Mouse (Mus musculus) hindbrain, embryonic 15.5 days (tissue): ENCODE measurements around the gene Nfx1. TPM values are rescaled to one million over a fixed set of nuclear protein-coding genes. Genes with fewer than 3 reads are reported as not detected.
A peak's percentile ranks its signal among the peaks of the same experiment; 100 is the strongest.

Experiments
- ATAC-seq: fragments of 200-750 bp; cut with Nextera tagmentation; 2 replicates; pipeline ENCODE4 v1.8.0; 2017; ENCODE audit warnings: low read depth, moderate number of reproducible peaks, moderate TSS enrichment; ENCODE audit not compliant: low FRiP score
- H3K27ac ChIP-seq: fragments of 300-500 bp; sonication (generic); replicated peaks from 2 replicates; pipeline ENCODE4 v1.5.1; 2015; ENCODE audit warnings: mild to moderate bottlenecking, inconsistent platforms
- H3K27me3 ChIP-seq: fragments of 300-500 bp; sonication (generic); 2 replicates; pipeline ENCODE4 v1.6.1; 2015; ENCODE audit warnings: control low read depth, inconsistent platforms
- H3K36me3 ChIP-seq: fragments of 300-500 bp; sonication (generic); 2 replicates; pipeline ENCODE4 v1.6.1; 2015; ENCODE audit warnings: control low read depth, inconsistent platforms
- H3K4me1 ChIP-seq: fragments of 300-500 bp; sonication (generic); replicated peaks from 2 replicates; pipeline ENCODE4 v1.6.1; 2015; ENCODE audit warnings: control low read depth, inconsistent platforms
- H3K4me2 ChIP-seq: fragments of 300-500 bp; sonication (generic); 2 replicates; pipeline ENCODE4 v1.6.1; 2015; ENCODE audit warnings: moderate library complexity, mild to moderate bottlenecking, inconsistent platforms
- H3K4me3 ChIP-seq: fragments of 300-500 bp; sonication (generic); 2 replicates; pipeline ENCODE4 v1.5.1; 2015; ENCODE audit warnings: mild to moderate bottlenecking, inconsistent platforms
- H3K9ac ChIP-seq: fragments of 300-500 bp; sonication (generic); 2 replicates; pipeline ENCODE4 v1.6.1; 2015; ENCODE audit warnings: inconsistent platforms
- H3K9me3 ChIP-seq: fragments of 300-500 bp; sonication (generic); 2 replicates; pipeline ENCODE4 v1.6.1; 2016; ENCODE audit warnings: control low read depth, inconsistent platforms
- WGBS: fragments of 180-500 bp; shearing (Covaris S2); methylation state at CpG from one replicate; pipeline ENCODE4 v1.1.7; 2015; 5-methylcytosine and 5-hydroxymethylcytosine counted together
- polyA plus RNA-seq: library from polyadenylated mRNA; unstranded; fragments of >200 nt; fragmentation: Nextera tagmentation; extraction: Ambion mirVana; gene quantifications from 2 replicates; pipeline ENCODE4 v1.2.1, GENCODE M21; 2015

Nfx1 gene
- polyA plus RNA-seq, 1 experiment from 2014 or later: 106 TPM

DNA sequence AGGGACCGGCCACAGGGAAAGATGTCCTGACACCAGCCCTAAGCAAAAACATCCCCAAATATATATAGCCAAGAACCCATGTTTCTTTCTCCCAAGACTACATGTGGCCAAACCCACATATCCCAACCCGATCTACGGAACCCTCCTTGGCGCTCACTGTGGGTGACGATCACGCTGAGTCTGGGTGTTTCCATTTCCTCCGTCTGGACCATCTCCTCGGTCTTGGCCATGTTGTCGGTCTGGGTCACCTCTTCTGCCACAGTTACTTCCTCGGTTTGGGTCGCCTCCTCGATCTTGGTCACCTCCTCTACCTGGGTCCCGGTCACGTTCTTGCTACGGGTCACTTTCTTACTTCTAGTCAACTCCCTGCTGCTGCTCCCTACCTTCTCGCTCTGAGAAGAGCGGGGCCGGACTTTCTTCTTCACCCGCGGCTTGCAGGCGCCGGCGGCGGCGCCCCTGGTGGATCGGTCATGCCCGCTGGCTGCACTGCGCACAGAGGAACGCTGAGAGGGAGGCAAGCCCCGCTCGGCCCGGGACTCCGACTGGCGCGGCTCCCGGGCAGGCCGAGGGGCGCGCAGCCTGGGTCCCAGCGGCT, 23.0 kb upstream of the Nfx1 start:
- peak overlapping the region; percentile 81 for H3K9ac ChIP-seq
- no peaks in the 10 kb centered on the region for H3K27me3 ChIP-seq
- H3K9me3 ChIP-seq: no peaks in the 10 kb centered on the region
- H3K4me2 ChIP-seq: peak overlapping the region; percentile 72
- peaks cover 31% of the 10 kb centered on the region for H3K4me1 ChIP-seq
- H3K36me3 ChIP-seq: peaks cover 25% of the 10 kb centered on the region
- H3K27ac ChIP-seq: peak overlapping the region; percentile 88
- ATAC-seq: peak; percentile 86
- H3K4me3 ChIP-seq: peak overlapping the region; percentile 87
- under 1% methylated on average over 35 of the region's 40 CpGs for WGBS

DNA sequence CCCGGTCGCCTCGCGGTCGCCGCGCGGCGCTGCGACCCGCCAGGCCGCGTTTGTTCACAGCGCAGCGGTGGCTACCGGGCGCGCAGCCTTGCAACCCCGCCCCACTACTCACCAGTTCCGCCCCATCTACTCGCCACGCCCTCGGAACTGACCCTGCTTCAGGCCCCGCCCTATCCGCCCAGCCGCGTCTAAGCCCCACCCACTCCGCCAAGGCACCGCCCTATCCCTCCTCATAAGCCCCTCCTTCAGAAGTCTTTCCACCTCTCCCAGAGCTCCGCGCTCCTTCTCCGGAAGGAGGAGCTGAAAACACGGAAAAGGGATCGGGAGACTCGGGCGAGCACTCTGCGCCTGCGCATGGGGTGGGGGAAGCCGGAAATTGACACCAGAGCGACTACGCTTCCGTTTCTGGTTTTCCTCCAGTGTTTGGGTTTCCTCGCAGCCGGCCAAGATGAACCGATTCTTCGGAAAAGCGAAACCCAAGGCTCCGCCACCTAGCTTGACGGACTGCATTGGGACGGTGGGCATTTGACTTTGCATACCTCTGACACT, 22.5 kb upstream of the Nfx1 start, which contains the start of the genes Bag1 and Chmp5:
TSS of gene Bag1 (minus strand) at position 135 of the 549 bp plus-strand sequence.
TSS of gene Chmp5 (plus strand) at position 248 of the 549 bp plus-strand sequence.
- peak; percentile 99 for ATAC-seq
- peak within 1 kb of the TSS; percentile 87 for H3K4me3 ChIP-seq
- H3K27ac ChIP-seq: peak within 1 kb of the TSS; percentile 88

DNA sequence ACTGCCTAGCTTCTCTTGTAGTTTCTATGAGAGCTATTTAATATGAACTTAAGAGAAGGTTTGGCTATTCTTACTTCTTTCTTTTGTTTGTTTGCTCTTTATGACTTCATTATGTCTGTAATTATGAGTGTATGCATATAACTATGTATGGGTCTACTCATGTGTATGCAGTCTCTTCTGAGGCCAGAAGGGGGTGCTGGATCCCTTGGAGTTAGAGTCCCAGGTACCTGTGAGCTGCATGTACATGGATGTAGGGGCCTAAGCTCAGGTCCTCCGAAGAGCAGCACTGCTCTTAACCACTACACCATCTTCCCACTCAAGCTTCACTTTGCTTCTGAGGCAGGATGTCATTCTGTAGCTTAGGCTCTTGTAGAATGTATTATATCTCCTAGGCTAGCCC, 17.2 kb upstream of the Nfx1 start:
- WGBS: 96% methylated on average over 1 of the region's 1 CpGs
- no peaks in the 10 kb centered on the region for H3K9me3 ChIP-seq
- H3K4me2 ChIP-seq: no peak overlapping the region
- no peak overlapping the region for H3K27ac ChIP-seq
- H3K36me3 ChIP-seq: peaks cover 61% of the 10 kb centered on the region
- H3K4me3 ChIP-seq: no peak overlapping the region
- H3K9ac ChIP-seq: no peak overlapping the region
- ATAC-seq: no peak
- H3K27me3 ChIP-seq: no peaks in the 10 kb centered on the region
- peaks cover 13% of the 10 kb centered on the region for H3K4me1 ChIP-seq

More for the DNA sequence above, 22.5 kb upstream of the Nfx1 start, which contains the start of the genes Bag1 and Chmp5:
- Histone ChIP-seq H3K36me3 (peaks cover 26% of the 10 kb centered on the region), H3K9me3 (no peaks in the 10 kb centered on the region), H3K9ac (peak within 1 kb of the TSS; percentile 81), H3K27me3 (no peaks in the 10 kb centered on the region), H3K4me1 (peaks cover 31% of the 10 kb centered on the region), H3K4me2 (peak within 1 kb of the TSS; percentile 88)
- under 1% methylated on average over 31 of the region's 50 CpGs for WGBS

DNA sequence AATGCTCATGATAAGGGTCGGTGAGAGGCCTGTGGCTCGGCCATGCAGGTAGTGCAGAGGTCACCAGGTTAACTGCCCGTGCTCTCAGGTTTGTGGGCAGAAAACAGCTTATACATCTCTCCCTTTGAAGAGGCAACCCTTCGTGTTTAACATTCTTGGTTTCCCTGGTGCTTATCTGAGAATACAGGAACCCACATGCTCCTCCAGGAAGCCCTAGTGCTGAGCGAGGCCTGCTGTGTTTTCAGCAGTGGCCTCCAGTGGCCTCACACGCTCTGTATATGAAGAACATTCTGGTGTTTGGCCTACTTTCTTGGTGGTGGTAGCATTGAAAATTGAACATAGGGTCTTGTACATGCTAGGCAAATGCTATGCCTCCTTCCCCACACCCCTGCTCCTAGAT, 14.8 kb upstream of the Nfx1 start:
- H3K9ac ChIP-seq: no peak overlapping the region
- no peak overlapping the region for H3K4me2 ChIP-seq
- peaks cover 84% of the 10 kb centered on the region for H3K36me3 ChIP-seq
- WGBS: 94% methylated on average over 6 of the region's 6 CpGs
- H3K9me3 ChIP-seq: no peaks in the 10 kb centered on the region
- H3K4me1 ChIP-seq: no peaks in the 10 kb centered on the region
- no peak overlapping the region for H3K27ac ChIP-seq
- no peak overlapping the region for H3K4me3 ChIP-seq
- H3K27me3 ChIP-seq: no peaks in the 10 kb centered on the region
- no peak for ATAC-seq

DNA sequence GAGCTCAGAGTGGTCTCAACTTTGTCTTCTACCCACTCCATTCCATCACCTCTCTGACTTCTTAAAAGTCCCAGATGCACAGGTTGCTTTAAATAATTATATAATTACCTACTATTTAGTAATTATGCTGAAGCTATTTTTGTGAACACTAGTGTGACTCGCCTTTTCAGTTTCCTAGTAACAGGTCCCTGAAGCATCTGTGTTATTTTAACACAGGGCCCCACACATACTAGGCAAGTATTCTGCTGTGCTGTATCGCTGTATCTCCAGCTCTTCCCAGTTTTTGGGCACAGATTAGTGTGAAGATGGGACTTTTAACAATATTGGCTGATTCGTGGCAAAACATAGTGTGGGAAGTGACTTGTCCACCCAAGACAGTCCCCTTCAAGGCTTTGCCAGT, 7.2 kb upstream of the Nfx1 start:
- no peak overlapping the region for H3K27ac ChIP-seq
- H3K36me3 ChIP-seq: peaks cover 76% of the 10 kb centered on the region
- no peak overlapping the region for H3K9ac ChIP-seq
- H3K4me1 ChIP-seq: no peaks in the 10 kb centered on the region
- no peak overlapping the region for H3K4me2 ChIP-seq
- H3K27me3 ChIP-seq: no peaks in the 10 kb centered on the region
- ATAC-seq: no peak
- WGBS: 92% methylated on average over 3 of the region's 3 CpGs
- H3K9me3 ChIP-seq: no peaks in the 10 kb centered on the region
- no peak overlapping the region for H3K4me3 ChIP-seq

DNA sequence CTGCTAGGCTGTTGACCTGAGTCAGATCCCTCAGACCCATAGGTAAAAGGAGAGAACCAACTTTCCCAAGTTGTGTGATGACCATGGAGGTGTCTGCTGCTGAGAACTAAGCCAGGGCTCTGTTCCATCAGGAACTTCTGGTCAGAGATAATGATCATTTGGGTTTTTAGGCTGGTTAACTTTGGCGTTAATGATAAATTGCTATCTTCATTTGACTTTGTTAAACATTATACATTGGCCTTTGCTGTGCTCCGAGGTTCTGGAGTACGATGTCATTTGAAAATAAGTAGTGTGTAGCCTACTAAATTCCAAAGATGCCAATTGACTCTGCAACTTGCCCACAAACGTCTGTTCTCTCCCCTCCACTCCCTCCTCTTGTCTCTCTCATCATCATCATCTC, 1.5 kb upstream of the Nfx1 start:
- Histone ChIP-seq H3K4me1 (peaks cover 22% of the 10 kb centered on the region), H3K4me3 (no peak overlapping the region), H3K9ac (no peak overlapping the region), H3K27me3 (no peaks in the 10 kb centered on the region), H3K36me3 (peaks cover 28% of the 10 kb centered on the region), H3K4me2 (0 out of 2 replicates have a peak overlapping the region, but pooled peaks have one; percentile 74), H3K9me3 (no peaks in the 10 kb centered on the region), H3K27ac (no peak overlapping the region)
- WGBS: 80% methylated on average over 4 of the region's 4 CpGs
- no peak for ATAC-seq

DNA sequence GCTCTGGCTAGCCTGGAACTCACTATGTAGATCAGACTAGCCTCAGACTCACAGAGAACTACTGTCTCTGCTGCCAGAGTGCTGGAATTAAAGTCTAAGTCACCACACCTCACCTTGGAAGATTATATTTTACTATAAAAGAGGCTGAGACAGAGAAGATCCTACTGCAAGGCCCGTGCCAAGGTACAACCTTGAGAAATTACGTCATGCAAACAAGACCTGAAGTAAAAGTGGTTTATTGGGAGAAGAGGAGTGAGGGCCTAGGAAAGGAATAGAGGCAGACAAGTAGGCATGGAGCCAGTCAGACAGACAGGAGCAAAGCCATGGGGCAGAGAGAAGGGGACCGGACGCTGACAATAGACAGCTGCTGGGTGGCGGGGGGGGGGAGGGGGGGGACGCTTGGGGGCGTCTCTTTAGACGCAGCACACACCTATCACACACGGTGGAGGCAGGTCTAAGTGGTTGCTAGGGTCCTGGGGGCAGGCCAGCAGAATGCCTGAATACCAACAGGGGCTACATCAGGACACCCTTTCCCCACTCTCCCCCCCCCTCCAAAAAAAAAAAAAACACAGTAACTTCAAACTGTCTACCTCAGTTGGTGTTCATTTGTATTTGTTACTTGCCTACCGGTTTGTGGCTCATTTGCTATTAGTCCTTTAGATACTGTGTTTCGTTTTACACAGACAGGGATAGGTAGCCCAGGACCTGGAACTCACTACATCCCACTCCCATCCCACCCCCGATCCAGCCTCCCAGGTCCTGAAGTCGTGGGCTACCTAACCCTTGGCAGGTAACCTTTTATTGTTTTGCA, 720 bp upstream of the Nfx1 start:
- 15% methylated on average over 9 of the region's 13 CpGs for WGBS
- Histone ChIP-seq H3K9me3 (no peaks in the 10 kb centered on the region), H3K4me1 (peaks cover 22% of the 10 kb centered on the region), H3K4me2 (peak overlapping the region; percentile 74), H3K4me3 (peak overlapping the region; percentile 85), H3K36me3 (peaks cover 21% of the 10 kb centered on the region), H3K27ac (peak overlapping the region; percentile 92), H3K27me3 (no peaks in the 10 kb centered on the region), H3K9ac (peak overlapping the region; percentile 82)
- ATAC-seq: no peak; the same call in 1 of the 2 replicates

DNA sequence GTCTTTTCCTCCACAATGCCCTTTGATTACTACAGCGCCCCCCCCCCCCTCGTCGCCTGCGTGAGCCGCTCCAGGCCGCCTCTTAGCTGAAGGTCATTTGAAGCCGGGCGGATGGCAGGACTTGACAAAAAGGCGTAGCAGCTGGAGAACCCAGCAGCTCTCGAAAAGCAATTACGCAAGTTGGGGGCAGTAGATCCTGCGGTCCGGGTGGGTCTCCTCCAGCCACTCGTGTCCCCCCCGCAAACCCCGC, 189 bp upstream of the Nfx1 start:
- H3K36me3 ChIP-seq: peaks cover 16% of the 10 kb centered on the region
- peaks cover 22% of the 10 kb centered on the region for H3K4me1 ChIP-seq
- H3K9ac ChIP-seq: peak overlapping the region; percentile 82
- H3K27me3 ChIP-seq: no peaks in the 10 kb centered on the region
- H3K4me3 ChIP-seq: peak overlapping the region; percentile 85
- WGBS: 0% methylated on average over 16 of the region's 16 CpGs
- no peaks in the 10 kb centered on the region for H3K9me3 ChIP-seq
- no peak for ATAC-seq
- H3K27ac ChIP-seq: peak overlapping the region; percentile 92
- H3K4me2 ChIP-seq: peak overlapping the region; percentile 74

DNA sequence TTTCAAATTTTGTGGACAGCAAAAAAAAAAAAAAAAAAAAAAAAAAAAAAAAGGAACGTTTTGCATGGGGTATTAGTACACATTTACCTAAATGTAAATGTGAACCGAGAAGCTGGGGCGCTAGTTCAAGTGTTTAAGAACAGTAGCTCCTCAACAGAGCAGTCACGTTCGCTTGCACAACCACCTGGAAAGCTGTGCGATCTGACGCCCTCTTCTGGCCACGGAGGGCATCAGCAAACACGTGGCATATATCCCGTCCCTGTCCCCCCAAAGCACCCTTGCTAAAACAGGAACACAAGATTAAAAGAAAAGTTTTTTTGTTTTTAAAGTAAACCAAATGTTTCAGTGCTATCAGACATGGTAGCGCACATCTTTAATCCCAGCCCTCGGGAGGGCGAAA, 1.0 kb downstream of the Nfx1 start:
- peak overlapping the region; percentile 74 for H3K4me2 ChIP-seq
- H3K4me1 ChIP-seq: peaks cover 22% of the 10 kb centered on the region
- peaks cover 9% of the 10 kb centered on the region for H3K36me3 ChIP-seq
- ATAC-seq: no peak
- H3K27ac ChIP-seq: peak overlapping the region; percentile 92; the same call in 1 of the 2 replicates
- H3K27me3 ChIP-seq: no peaks in the 10 kb centered on the region
- H3K9ac ChIP-seq: peak overlapping the region; percentile 82
- no peaks in the 10 kb centered on the region for H3K9me3 ChIP-seq
- 26% methylated on average over 13 of the region's 13 CpGs for WGBS
- peak overlapping the region; percentile 85 for H3K4me3 ChIP-seq

DNA sequence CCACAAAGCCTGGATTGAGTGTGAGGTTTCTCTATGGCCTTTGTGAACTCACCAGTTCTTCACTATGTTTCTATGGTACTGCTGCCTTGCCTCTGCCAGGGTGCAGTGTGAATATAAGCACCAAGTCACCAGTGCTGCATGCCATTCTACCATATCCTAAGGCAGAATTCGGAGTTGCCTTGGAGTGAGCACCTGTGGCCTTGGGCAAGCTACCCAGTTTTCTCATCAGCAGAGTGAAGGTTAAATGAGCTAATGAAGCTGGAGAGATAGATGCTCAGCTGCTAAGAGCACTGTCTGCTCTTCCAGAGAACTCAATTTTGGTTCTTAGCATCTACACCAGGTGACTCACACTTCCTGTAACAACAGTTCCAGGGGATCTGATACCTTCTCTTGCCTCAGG, 3.3 kb downstream of the Nfx1 start:
- Histone ChIP-seq H3K36me3 (peaks cover 28% of the 10 kb centered on the region), H3K9me3 (no peaks in the 10 kb centered on the region), H3K9ac (no peak overlapping the region), H3K4me3 (no peak overlapping the region), H3K4me2 (no peak overlapping the region), H3K27me3 (no peaks in the 10 kb centered on the region), H3K4me1 (peaks cover 22% of the 10 kb centered on the region), H3K27ac (no peak overlapping the region)
- ATAC-seq: no peak
- 97% methylated on average over 1 of the region's 1 CpGs for WGBS

DNA sequence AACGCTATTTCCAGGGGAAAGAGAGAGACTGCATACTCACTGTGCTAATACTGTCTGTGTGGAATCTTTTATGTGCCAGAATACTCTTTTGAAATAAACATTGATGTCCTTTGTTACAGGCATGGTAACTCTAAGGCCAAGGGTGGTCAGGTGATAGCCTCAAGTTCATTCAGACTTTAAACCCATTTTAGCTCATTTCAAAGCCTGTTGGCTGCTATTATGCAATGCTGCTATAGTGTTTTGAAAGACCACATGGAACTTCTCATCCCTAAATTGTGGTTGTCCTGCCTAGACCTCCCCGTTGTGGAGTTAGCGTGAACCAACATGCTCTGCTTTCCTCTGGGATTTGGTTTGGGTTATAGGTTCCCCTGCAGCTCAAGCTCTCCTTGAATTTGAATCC, 5.0 kb downstream of the Nfx1 start:
- WGBS: 96% methylated on average over 3 of the region's 3 CpGs

DNA sequence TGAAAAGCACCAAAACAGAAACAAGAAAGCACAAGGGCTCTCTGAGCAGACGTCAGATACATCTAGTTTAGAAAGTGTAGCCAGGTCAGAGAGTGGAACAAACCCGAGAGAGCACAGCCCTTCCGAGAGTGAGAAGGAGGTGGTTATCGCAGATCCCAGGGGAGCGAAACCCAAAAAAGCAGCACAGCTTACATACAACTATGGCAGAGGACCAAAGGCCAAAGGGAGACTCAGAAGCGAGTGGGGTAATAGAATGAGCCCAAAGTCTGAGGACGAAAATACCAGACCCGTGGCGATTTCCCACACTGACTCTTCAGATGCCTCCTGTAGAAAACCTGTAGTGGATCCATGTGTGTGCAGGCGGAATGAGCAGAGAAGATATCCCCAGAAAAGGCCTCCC, 5.9 kb downstream of the Nfx1 start:
- H3K36me3 ChIP-seq: peaks cover 54% of the 10 kb centered on the region
- no peaks in the 10 kb centered on the region for H3K9me3 ChIP-seq
- H3K4me2 ChIP-seq: no peak overlapping the region
- no peak overlapping the region for H3K9ac ChIP-seq
- no peak for ATAC-seq
- H3K4me3 ChIP-seq: no peak overlapping the region
- H3K27me3 ChIP-seq: no peaks in the 10 kb centered on the region
- peaks cover 14% of the 10 kb centered on the region for H3K4me1 ChIP-seq
- WGBS: 93% methylated on average over 10 of the region's 10 CpGs
- H3K27ac ChIP-seq: no peak overlapping the region

More for the DNA sequence above, 5.0 kb downstream of the Nfx1 start:
- H3K4me2 ChIP-seq: no peak overlapping the region
- H3K27ac ChIP-seq: no peak overlapping the region
- no peaks in the 10 kb centered on the region for H3K27me3 ChIP-seq
- H3K4me3 ChIP-seq: no peak overlapping the region
- H3K9me3 ChIP-seq: no peaks in the 10 kb centered on the region
- H3K36me3 ChIP-seq: peaks cover 45% of the 10 kb centered on the region
- no peak overlapping the region for H3K9ac ChIP-seq
- ATAC-seq: no peak
- peaks cover 15% of the 10 kb centered on the region for H3K4me1 ChIP-seq
